Mouse (Mus musculus) frontal cortex, postnatal 14 days (tissue): ENCODE results near the gene Cyp26c1.

ENCODE experiments used
- DNase-seq, 2 experiments: peaks; one replicate each; pipeline ENCODE4 v3.0.0; 2022; ENCODE audit warnings: low spot score in 2 of 2

The Cyp26c1 gene

DNA sequence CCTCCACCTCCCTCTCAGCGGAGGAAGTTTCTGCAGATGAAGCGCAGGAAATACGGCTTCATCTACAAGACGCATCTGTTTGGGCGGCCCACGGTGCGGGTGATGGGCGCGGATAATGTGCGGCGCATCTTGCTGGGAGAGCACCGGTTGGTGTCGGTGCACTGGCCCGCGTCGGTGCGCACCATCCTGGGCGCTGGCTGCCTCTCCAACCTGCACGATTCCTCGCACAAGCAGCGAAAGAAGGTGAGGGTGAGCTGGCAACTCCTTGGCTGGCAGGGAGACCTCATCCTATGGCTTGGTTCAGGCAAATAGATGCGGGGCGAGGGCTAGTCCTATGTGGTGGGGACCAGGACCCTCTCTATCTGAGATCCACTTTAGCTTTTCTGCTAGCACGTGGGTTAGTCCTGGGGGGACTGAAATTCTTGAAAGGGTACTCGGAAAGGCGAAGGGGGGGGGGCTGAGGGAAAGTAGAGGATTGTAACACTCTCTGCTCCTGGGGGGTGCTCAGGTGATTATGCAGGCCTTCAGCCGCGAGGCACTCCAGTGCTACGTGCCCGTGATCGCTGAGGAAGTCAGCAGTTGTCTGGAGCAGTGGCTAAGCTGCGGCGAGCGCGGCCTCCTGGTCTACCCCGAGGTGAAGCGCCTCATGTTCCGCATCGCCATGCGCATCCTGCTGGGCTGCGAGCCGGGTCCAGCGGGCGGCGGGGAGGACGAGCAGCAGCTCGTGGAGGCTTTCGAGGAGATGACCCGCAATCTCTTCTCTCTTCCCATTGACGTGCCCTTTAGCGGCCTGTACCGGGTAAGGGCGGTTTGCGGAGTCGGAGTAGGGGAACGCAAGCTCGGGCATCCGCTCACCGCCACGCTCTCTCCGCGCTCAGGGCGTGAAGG, 13.1 kb downstream of the Cyp26c1 start:
- no peak for DNase-seq

GRCm38 (mm10) chr19:37699711-37700110, 14.3 kb downstream of the Cyp26c1 start:
- DNase-seq, result no peak

DNA sequence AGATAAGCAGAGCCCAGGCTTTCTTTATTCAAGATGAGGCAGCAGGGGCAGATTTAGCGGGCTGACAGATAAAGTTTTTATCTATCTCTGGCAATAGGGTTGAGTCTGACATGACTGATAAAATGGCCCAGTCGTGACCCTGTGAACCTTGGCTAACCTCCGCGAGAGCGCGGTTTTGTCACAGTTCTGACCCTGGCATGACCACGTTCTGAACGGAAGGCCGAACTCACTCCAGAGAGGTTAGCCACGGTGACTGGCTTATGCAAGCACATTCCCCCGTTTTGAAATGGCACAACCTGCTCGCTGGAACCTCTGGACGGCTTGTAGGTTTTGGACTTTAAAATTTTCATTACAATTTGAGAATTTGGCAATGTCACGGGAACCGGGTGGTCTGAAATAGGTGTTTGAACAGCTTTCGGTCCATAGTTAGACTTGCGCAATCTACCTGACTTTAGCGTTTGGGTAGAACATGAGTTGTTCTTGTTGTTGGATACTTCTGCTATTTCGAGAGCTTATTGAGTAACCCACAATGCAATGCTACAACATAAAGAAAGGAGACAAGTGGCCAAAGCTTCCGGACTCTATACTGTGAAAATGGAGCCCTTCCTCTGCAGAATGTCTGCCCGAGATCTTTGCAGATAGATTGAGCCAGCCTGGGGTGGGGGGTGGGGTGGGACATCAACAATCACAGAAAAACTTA, 17.1 kb downstream of the Cyp26c1 start:
- no peak for DNase-seq

GRCm38 (mm10) chr19:37703902-37704509, 18.6 kb downstream of the Cyp26c1 start:
- DNase-seq, result peak in 1 of 2 experiments; percentile 71

DNA sequence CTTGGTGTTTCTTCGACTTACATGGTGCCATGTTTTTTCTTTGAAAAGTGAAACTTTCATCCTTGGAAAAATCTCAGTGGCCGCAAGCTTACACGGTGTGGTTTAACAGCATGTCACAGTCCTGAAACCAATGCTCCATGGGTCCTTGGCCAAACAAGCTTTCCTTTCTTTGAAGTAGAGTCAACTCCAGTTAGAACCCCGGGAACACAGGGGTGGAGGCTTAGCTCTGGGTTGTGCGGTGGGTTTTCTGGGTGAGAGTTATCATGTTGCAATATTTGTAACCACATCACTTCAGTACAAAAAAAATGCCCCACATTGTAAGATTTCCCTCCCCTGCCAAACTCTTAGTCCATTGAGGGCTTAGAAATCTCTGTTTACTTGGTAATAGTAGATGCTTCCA, 20.3 kb downstream of the Cyp26c1 start:
- no peak for DNase-seq

DNA sequence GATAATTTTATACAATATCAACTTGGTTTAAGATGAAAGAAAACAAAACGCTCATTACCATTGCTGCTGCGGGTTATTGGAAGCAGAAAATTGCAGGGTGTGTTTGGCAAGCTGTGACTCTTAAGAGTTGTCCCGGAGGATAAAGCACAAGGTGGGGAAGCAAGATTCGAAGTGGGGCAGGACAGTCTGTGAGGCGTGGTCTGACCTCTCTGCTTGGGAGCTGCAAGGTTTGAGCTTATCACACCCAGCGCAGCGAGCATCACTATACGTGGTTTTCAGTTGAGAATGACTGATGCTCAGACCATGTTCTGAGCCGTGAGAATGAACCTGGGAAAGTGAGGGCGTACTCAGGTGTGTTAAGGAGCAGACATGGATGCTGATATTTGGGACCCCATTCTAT, 29.3 kb downstream of the Cyp26c1 start:
- DNase-seq, result no peak

- DNase-seq, result no peak
Measured at GRCm38 (mm10) chr19:37715980-37716379, 30.6 kb downstream of the Cyp26c1 start.

GRCm38 (mm10) chr19:37716524-37717175, 31.3 kb downstream of the Cyp26c1 start:
- DNase-seq, result no peak

DNA sequence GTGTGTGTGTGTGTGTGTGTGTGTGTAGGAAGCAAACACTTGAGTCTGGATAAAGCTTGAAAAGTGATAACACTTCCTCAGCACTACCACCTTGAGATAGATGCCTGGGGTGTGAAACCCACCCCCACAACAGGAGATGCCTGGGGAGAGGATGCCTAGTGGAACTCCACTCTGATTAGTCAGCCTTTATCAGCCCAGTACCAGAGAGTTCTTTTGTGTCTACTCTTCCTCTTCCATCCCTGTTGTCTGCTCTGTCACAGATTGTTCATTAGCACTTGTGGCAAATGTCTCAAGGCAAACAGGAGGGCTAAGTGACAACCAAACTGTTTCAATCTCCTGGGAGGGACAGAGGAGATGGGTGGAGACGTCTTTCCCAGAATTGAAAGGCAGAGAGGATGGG, 33.8 kb downstream of the Cyp26c1 start:
- DNase-seq, result no peak

DNA sequence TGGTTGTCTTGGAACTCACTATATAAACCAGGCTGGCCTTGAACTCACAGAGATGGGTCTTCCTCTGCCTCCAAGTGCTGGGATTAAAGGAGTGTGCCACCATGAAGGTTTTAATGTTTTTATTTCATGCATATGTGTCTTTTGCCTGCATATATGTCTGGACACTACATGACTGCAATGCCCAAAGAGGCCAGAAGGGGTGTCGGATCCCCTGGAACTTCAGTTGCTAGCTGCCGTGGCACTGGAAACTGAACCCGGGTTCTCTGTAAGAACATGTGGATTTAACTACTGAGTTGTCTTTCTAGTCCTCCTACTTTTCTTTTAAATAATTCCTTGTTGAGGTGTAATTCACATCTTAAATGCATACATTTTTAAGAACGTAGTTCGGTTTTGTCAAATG, 39.2 kb downstream of the Cyp26c1 start:
- no peak for DNase-seq

DNA sequence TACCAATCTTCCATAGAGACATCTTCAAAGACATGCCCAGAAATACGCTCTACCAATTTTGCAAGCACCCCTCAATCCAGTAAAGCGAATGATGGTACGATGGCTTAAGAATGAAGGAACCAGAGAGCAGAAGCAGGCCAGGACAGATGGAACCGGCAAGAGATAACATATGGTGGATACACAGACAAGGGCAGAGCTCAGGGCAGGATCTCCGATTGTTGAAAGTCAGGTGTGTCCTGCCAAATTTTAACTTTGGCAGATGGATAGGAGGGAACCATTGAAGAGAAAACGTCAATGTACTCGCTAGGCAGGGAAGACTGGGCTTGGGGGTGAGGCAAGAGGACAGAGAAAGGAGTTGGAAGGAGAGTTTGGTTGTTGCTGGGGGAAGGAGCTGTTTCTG, 41.2 kb downstream of the Cyp26c1 start:
- no peak for DNase-seq

- DNase-seq, result no peak
Measured at GRCm38 (mm10) chr19:37727366-37727765, 42.0 kb downstream of the Cyp26c1 start.

DNA sequence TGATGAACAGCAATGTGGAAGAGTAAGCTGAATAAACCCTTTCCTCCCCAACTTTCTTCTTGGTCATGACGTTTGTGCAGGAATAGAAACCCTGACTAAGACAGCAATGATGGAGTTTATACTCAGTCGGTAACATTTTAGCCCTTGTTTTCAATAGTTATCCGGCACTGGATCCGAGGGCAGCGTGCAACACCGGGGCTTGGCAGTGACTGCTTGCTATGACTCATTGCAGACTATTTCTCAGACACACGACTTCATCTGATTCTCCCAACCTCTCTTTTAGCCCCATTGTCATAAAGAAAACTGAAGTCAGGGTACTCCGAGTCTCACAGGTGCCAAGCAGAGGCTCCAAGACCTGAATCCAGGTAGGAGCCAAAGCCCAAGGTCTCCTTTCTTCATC, 50.0 kb downstream of the Cyp26c1 start:
- DNase-seq, result no peak

DNA sequence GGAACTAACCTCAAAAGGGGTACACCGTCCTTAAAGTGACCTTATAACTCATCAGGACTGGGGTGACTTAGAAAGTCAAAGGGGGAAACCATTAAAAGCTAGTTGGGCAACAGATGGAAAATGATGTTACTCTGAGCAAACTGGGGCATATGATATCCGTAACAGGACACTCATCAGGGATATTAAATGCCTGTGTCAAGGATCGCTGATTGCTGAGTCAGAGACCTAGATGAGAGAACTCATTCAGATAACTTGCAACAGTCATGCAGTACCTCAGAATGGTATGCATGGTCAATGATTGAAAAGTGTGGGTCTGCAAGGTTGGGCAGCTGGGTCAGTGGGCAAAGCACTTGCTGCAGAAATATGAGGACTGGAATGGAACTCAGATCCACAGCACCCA, 53.2 kb downstream of the Cyp26c1 start:
- no peak for DNase-seq

GRCm38 (mm10) chr19:37740043-37740442, 54.7 kb downstream of the Cyp26c1 start:
- DNase-seq, result no peak
